Mouse (Mus musculus) heart, postnatal 10 days (tissue): Measurements from ENCODE around the gene Tpcn1. TPM values are rescaled to one million over a fixed set of nuclear protein-coding genes. Genes with fewer than 3 reads are reported as not detected.

Experiments
- DNase-seq, 2 experiments: peaks; one replicate each; pipeline ENCODE4 v3.0.0; 2021
- intact Hi-C: fragments of 180-260 bp; cut with DNase I; formaldehyde crosslinking; loops from one replicate; pipeline ENCODE4 v1.15.1; 2025
- total RNA-seq, 2 experiments: library from RNA; stranded (reverse); gene quantifications; 2 replicates each; pipeline ENCODE4 v1.2.3; 2021

Tpcn1 gene
- total RNA-seq, 2 experiments from 2014 or later, result 33.0 to 38.7 TPM

DNA sequence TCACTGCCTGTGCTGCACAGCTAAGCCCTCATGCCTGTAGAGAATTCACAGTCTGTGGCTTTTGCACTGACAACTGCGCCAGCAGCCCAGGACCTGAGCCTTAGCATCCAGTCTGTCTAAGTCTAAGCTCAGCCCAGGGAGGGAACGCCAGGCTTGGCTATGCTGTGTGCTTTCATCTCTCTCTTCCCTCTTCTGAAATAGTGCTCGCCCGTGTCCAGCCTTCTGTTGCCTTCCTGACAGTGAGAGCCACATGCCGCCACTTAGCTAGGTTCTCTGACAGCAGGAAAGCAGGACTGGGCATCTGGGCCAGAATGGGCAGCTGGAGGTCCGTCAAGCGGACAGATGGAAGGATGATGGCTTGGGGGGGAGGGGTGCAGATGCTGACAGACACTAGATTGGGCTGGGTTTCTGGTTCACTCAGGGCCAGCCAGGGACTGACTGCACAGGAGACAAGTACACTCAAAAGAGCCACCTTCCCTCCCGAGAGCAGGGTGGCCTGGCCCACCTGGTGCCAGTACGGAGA is 94.5 kb downstream of the Tpcn1 start:
- DNase-seq, result no peak

DNA sequence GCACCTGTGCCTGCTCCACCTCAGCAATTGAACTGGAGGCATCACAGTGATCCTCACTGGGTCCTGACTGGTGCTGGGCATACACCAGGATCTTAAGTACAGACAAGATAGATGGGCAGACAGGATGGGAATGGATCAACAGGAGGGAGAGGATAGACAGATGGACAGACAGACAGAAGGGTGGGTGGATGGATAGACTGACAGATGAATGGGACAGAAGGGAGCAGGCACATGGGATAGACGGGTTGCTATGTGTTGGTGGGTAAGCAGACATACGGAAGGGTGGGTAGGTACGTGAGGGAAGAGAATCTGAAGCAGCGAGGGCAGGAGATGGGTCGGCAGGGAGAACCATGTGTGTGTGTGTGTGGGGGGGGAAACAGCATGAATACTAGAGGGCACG is 95.0 kb downstream of the Tpcn1 start:
- no peak for DNase-seq
- intact Hi-C loops, result no loop called here

More for the DNA sequence above, 94.5 kb downstream of the Tpcn1 start:
- intact Hi-C loops, result no loop called here

DNA sequence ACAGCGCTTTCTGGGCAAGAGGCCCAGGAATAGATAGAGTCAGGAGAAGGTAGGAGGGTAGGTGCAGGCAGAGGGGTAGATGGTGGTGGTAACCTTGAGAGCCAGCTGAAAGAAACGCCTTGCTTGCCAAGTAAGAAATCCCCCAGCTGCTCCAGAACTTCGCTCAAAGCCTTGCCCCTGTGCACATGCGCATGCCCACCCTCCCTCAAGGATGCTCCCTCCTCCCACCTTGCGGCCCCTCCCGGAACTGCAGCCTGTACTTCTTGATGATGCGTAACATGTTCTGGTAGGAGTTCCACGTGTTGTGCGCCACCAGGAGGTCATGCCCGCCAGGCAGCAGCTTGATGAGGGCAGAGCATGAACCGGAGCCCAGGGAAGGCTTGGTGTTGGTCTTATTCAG is 96.0 kb downstream of the Tpcn1 start:
- DNase-seq, result no peak
- intact Hi-C loops, result no loop called here

DNA sequence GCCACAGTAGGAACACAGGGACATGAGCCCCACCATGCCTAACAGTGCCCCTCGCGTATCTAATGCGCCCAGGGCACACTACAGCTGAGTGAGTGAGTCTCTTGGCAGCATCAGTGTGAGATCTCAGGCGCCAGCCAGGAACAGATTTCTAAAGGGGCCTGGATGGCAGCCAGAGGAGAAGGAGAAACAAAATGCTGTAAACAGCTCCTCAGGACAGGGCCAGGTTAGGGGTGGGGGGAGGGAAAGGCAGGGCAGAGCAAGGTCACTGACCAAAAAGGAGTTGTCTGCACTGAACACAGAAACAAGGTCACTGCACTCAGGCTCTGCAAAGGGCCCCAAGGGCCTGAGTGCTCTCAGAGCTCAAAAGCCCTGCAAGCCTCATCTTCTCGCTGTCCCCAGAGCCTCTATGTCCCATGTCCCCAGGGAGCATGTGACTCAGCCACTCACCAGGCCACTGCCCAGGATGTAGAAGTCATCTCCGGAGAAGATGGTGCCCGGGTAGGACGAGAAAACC is 97.7 kb downstream of the Tpcn1 start:
- intact Hi-C loops, result no loop called here
- DNase-seq, result peak; percentile 56 to 61

DNA sequence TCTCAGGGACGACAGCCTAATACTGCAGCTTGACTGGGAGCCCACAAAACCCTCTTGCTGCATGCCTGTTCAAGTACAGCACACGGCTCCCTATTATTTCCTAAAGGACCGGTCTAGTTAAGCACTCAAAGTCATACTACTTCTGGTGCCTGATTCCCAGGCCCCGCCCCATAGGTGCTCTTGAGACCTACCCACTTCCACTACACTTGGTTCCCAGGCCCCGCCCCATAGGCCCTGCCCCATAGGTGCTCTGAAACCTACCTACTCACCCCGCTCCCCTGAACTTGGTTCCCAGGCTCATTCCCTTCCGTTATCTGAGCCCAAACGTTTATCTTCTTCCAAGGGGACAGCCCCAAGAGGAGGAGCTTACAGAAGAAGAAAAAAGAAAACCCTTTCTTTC is 100.6 kb downstream of the Tpcn1 start:
- intact Hi-C loops, result no loop called here
- no peak for DNase-seq

Other genes starting within 250 kb of the Tpcn1 start
- not detected for gene Lhx5, start 157.0 kb downstream of the Tpcn1 start, total RNA-seq
- gene Sdsl, start 115.9 kb downstream of the Tpcn1 start, total RNA-seq, result 10 to 100 TPM in 1 of 2 experiments, 1 to 10 TPM in 1; 9.1 to 11.2 TPM
- gene Sds, start 112.1 kb downstream of the Tpcn1 start, total RNA-seq, result not detected
- 10 to 100 TPM; 45.6 to 45.8 TPM for gene Plbd2, start 85.0 kb downstream of the Tpcn1 start, total RNA-seq
- 10 to 100 TPM in 1 of 2 experiments, 1 to 10 TPM in 1; 8.3 to 12.6 TPM for gene Slc8b1, start 77.5 kb downstream of the Tpcn1 start, total RNA-seq
- gene Iqcd, start 343 bp upstream of the Tpcn1 start, total RNA-seq, result under 1 TPM in 1 of 2 experiments, not detected in 1; 0.17 TPM
- 10 to 100 TPM; 12.7 to 13.1 TPM for gene Rita1, start 23.9 kb upstream of the Tpcn1 start, total RNA-seq
- 10 to 100 TPM; 27.1 to 28.3 TPM for gene Ddx54, start 24.1 kb upstream of the Tpcn1 start, total RNA-seq
- gene Cfap73, start 45.6 kb upstream of the Tpcn1 start, total RNA-seq, result not detected
- gene Rasal1, start 60.1 kb upstream of the Tpcn1 start, total RNA-seq, result under 1 TPM; 0.15 to 0.31 TPM
- gene Dtx1, start 123.3 kb upstream of the Tpcn1 start, total RNA-seq, result 1 to 10 TPM in 1 of 2 experiments, under 1 TPM in 1; 0.99 to 1.5 TPM
- under 1 TPM; 0.07 to 0.10 TPM for gene Oas2, start 161.2 kb upstream of the Tpcn1 start, total RNA-seq
- gene Oas3, start 189.0 kb upstream of the Tpcn1 start, total RNA-seq, result under 1 TPM in 1 of 2 experiments, not detected in 1; 0.12 TPM
- not detected for gene Oas1e, start 206.9 kb upstream of the Tpcn1 start, total RNA-seq
- gene Oas1c, start 223.8 kb upstream of the Tpcn1 start, total RNA-seq, result under 1 TPM; 0.69 TPM